ENCODE assay signal across 9 mouse cellular contexts in genomic region chr13:107056318-107056717, GRCm38 (mm10). TPM values are rescaled to one million over a fixed set of nuclear protein-coding genes. Genes with fewer than 3 reads are reported as not detected.
A peak's percentile ranks its signal among the peaks of the same experiment; 100 is the strongest.
DNase-seq lines count a peak whose midpoint lies in the region; ATAC-seq lines count a peak whose summit lies in the region.
"Had no signal": no experiment of that assay in that cellular context is flagged by ENCODE, and none has a peak within 500 bp of the region (broad histone marks: within the 10 kb centered on the region; RNA-seq: fewer than 3 reads in every experiment).

No protein-coding gene starts in this region.

- ATAC-seq in intestine, embryonic 14.5 days (replicated peaks; ENCODE audit: low FRiP score, low TSS enrichment, low read depth), result no peak
- no peak for ATAC-seq in intestine, embryonic 15.5 days
- peak; percentile 96 for ATAC-seq in activated CD4-positive, CD25-positive, alpha-beta regulatory T cell, adult 4 months

- no peaks in the 10 kb centered on the region for H3K36me3 ChIP-seq in intestine, embryonic 14.5 days (ENCODE audit: control insufficient read depth, insufficient read depth, low read length)
- H3K36me3 ChIP-seq in intestine, embryonic 15.5 days, result no peaks in the 10 kb centered on the region
- H3K36me3 ChIP-seq: stomach, embryonic 15.5 days had no signal

- H3K4me2 ChIP-seq in intestine, embryonic 14.5 days (ENCODE audit: low read length), result no peak overlapping the region
- no peak overlapping the region for H3K4me2 ChIP-seq in intestine, embryonic 15.5 days (replicated peaks)
- H3K4me2 ChIP-seq: stomach, embryonic 15.5 days had no signal

- H3K4me3 ChIP-seq in intestine, embryonic 14.5 days (ENCODE audit: low read depth, low read length), result no peak overlapping the region
- no peak overlapping the region for H3K4me3 ChIP-seq in intestine, embryonic 15.5 days (replicated peaks)
- H3K4me3 ChIP-seq: stomach, embryonic 15.5 days had no signal

- peak; percentile 51 for DNase-seq in intestine, embryonic 14.5 days (ENCODE audit: low spot score)
- DNase-seq in heart, postnatal 4 days, result peak; percentile 34
- peak; percentile 28 for DNase-seq in mesoderm, embryonic 11.5 days (ENCODE audit: low read depth, low spot score)
- DNase-seq in adipocyte (ENCODE audit: low spot score), result no peak
- DNase-seq in left cerebral cortex, adult 9 months (ENCODE audit: low spot score in 2 of 2), result no peak
- no peak for DNase-seq in frontal cortex, adult 2 months (ENCODE audit: extremely low spot score in 1 of 2, low spot score in 1 of 2)

- no peaks in the 10 kb centered on the region for H3K9me3 ChIP-seq in intestine, embryonic 14.5 days (ENCODE audit: control insufficient read depth, low read length)
- no peaks in the 10 kb centered on the region for H3K9me3 ChIP-seq in intestine, embryonic 15.5 days
- H3K9me3 ChIP-seq: stomach, embryonic 15.5 days had no signal

- WGBS in intestine, embryonic 14.5 days, result 37% methylated on average over 4 of the region's 4 CpGs
- 41% methylated on average over 4 of the region's 4 CpGs for WGBS in intestine, embryonic 15.5 days

- H3K27ac ChIP-seq in intestine, embryonic 14.5 days (ENCODE audit: low read depth), result no peak overlapping the region
- no peak overlapping the region for H3K27ac ChIP-seq in intestine, embryonic 15.5 days
- H3K27ac ChIP-seq: stomach, embryonic 15.5 days had no signal

- H3K27me3 ChIP-seq in intestine, embryonic 14.5 days (replicated peaks; ENCODE audit: control insufficient read depth, insufficient read depth, low read length), result no peaks in the 10 kb centered on the region
- no peaks in the 10 kb centered on the region for H3K27me3 ChIP-seq in intestine, embryonic 15.5 days (replicated peaks)
- H3K27me3 ChIP-seq: stomach, embryonic 15.5 days had no signal

- H3K9ac ChIP-seq in intestine, embryonic 14.5 days (ENCODE audit: low read length), result no peak overlapping the region
- H3K9ac ChIP-seq in intestine, embryonic 15.5 days, result no peak overlapping the region
- H3K9ac ChIP-seq: stomach, embryonic 15.5 days had no signal

- H3K4me1 ChIP-seq in intestine, embryonic 14.5 days (replicated peaks; ENCODE audit: control insufficient read depth, insufficient read depth, low read length), result no peaks in the 10 kb centered on the region; the same call in 1 of the 2 replicates
- H3K4me1 ChIP-seq in intestine, embryonic 15.5 days (replicated peaks), result no peaks in the 10 kb centered on the region
- H3K4me1 ChIP-seq: stomach, embryonic 15.5 days had no signal

RNA-seq across cellular contexts. Expression of gene Kif2a, which starts 34.4 kb away (rescaled TPM):
- polyA plus RNA-seq in intestine, embryonic 14.5 days (2014; fragmentation: Nextera tagmentation; extraction: Ambion mirVana), result 15.5 and 16.5 TPM in 2 replicates
- 20.1 and 24.7 TPM in 2 replicates for polyA plus RNA-seq in intestine, embryonic 15.5 days (2015; fragmentation: Nextera tagmentation; extraction: Ambion mirVana)
- 10 to 100 TPM; 13.6 to 15.7 TPM for polyA plus RNA-seq in activated CD4-positive, CD25-positive, alpha-beta regulatory T cell, adult 4 months (2017; shearing (Covaris generic))
- total RNA-seq in heart, postnatal 4 days (2021), result 10 to 100 TPM; 54.3 to 56.4 TPM
- polyA plus RNA-seq in frontal cortex, adult 2 months (2012; rRNA removed), result 62.8 and 63.2 TPM in 2 replicates

Comparison
In these comparisons a context has a peak if more than half of its experiments do, and no peak if none do; other contexts are left out.
1. DNase-seq: peak in intestine, embryonic 14.5 days (single experiment), heart, postnatal 4 days (single experiment) and mesoderm, embryonic 11.5 days (single experiment); none in adipocyte (single experiment), left cerebral cortex, adult 9 months (0 of 2) and frontal cortex, adult 2 months (0 of 2).